In genomic region chr4:28812691-28813289, GRCm38 (mm10) we compare ENCODE assay signal across 8 mouse cellular contexts. TPM values are rescaled to one million over a fixed set of nuclear protein-coding genes. Genes with fewer than 3 reads are reported as not detected.
DNase-seq lines count a peak whose midpoint lies in the region; ATAC-seq and TF ChIP-seq lines count a peak whose summit lies in the region.

Epha7 (plus strand) TSS chr4:28813131.

- H3K4me3 ChIP-seq in embryonic facial prominence, embryonic 11.5 days (ENCODE audit: low read depth, low read length), result peak within 1 kb of the TSS; percentile 72
- peak within 1 kb of the TSS; percentile 80 for H3K4me3 ChIP-seq in intestine, postnatal 0 days (ENCODE audit: low read depth, low read length)
- H3K4me3 ChIP-seq in midbrain, embryonic 10.5 days, result peak within 1 kb of the TSS; percentile 88

- H3K9ac ChIP-seq in embryonic facial prominence, embryonic 11.5 days (replicated peaks; ENCODE audit: low read length), result peak within 1 kb of the TSS; percentile 95
- peak within 1 kb of the TSS; percentile 59 for H3K9ac ChIP-seq in intestine, postnatal 0 days (ENCODE audit: low read depth, low read length)

- no peaks in the 10 kb centered on the region for H3K27me3 ChIP-seq in embryonic facial prominence, embryonic 11.5 days (ENCODE audit: control insufficient read depth, insufficient read depth, low read length)
- H3K27me3 ChIP-seq in intestine, postnatal 0 days (replicated peaks; ENCODE audit: control insufficient read depth, insufficient read depth, low read length), result no peaks in the 10 kb centered on the region
- H3K27me3 ChIP-seq in midbrain, embryonic 10.5 days (ENCODE audit: low read depth, poor library complexity, severe bottlenecking), result peaks cover 22% of the 10 kb centered on the region

- intact Hi-C loops in left cerebral cortex, postnatal 36 days (cut with DNase I), result loop anchor here (5.0 to 10.0 kb wide), 3 partner anchors 120 to 1878 kb away; no protein-coding TSS in a partner anchor

- DNase-seq in adrenal gland, postnatal 36 days, result peak; percentile 98
- DNase-seq in embryonic facial prominence, embryonic 11.5 days (ENCODE audit: low spot score), result peak; percentile 99
- peak; percentile 37 for DNase-seq in gonadal fat pad, adult 2 months (ENCODE audit: low read depth)
- peak; percentile 94 to 95 for DNase-seq in left cerebral cortex, postnatal 36 days (ENCODE audit: low spot score in 2 of 2)
- DNase-seq in midbrain, embryonic 10.5 days (ENCODE audit: low spot score), result peak; percentile 98
- DNase-seq in right cerebral cortex, postnatal 4 days, result peak; percentile 94
- peak; percentile 95 for DNase-seq in yolk sac, embryonic 10.5 days (ENCODE audit: low spot score)

- peak within 1 kb of the TSS; percentile 82 for H3K4me2 ChIP-seq in embryonic facial prominence, embryonic 11.5 days (ENCODE audit: low read depth, low read length)
- H3K4me2 ChIP-seq in intestine, postnatal 0 days (replicated peaks; ENCODE audit: low read depth), result peak within 1 kb of the TSS; percentile 98

- H3K27ac ChIP-seq in embryonic facial prominence, embryonic 11.5 days (replicated peaks; ENCODE audit: low read depth, low read length), result peak within 1 kb of the TSS; percentile 94
- peak within 1 kb of the TSS; percentile 21; the same call in 1 of the 2 replicates for H3K27ac ChIP-seq in intestine, postnatal 0 days (ENCODE audit: low read depth, low read length)
- H3K27ac ChIP-seq in midbrain, embryonic 10.5 days (replicated peaks), result peak within 1 kb of the TSS; percentile 94

- WGBS in embryonic facial prominence, embryonic 11.5 days, result under 1% methylated on average over 48 of the region's 48 CpGs
- WGBS in intestine, postnatal 0 days, result under 1% methylated on average over 48 of the region's 48 CpGs
- WGBS in midbrain, embryonic 10.5 days, result under 1% methylated on average over 48 of the region's 48 CpGs

- H3K36me3 ChIP-seq in embryonic facial prominence, embryonic 11.5 days (replicated peaks; ENCODE audit: control insufficient read depth, insufficient read depth, low read depth, low read length), result no peaks in the 10 kb centered on the region
- no peaks in the 10 kb centered on the region for H3K36me3 ChIP-seq in intestine, postnatal 0 days (ENCODE audit: control insufficient read depth, insufficient read depth)
- no peaks in the 10 kb centered on the region for H3K36me3 ChIP-seq in midbrain, embryonic 10.5 days

- H3K4me1 ChIP-seq in embryonic facial prominence, embryonic 11.5 days (ENCODE audit: control insufficient read depth, insufficient read depth, low read length), result no peaks in the 10 kb centered on the region
- H3K4me1 ChIP-seq in intestine, postnatal 0 days (replicated peaks; ENCODE audit: control insufficient read depth, insufficient read depth, low read length), result no peaks in the 10 kb centered on the region; the same call in 1 of the 2 replicates
- peaks cover 27% of the 10 kb centered on the region for H3K4me1 ChIP-seq in midbrain, embryonic 10.5 days

- H3K9me3 ChIP-seq in embryonic facial prominence, embryonic 11.5 days (replicated peaks; ENCODE audit: control insufficient read depth, low read length), result no peaks in the 10 kb centered on the region
- no peaks in the 10 kb centered on the region for H3K9me3 ChIP-seq in intestine, postnatal 0 days (ENCODE audit: control insufficient read depth)
- no peaks in the 10 kb centered on the region for H3K9me3 ChIP-seq in midbrain, embryonic 10.5 days (replicated peaks)

- TF ChIP-seq CTCF in intestine, postnatal 0 days (IDR thresholded peaks at IDR 0.05; ENCODE audit: low read depth), result no peak

- peak; percentile 97 for ATAC-seq in embryonic facial prominence, embryonic 11.5 days (replicated peaks; ENCODE audit: insufficient number of reproducible peaks, low FRiP score, low TSS enrichment, low read depth)
- peak; percentile 99 for ATAC-seq in intestine, postnatal 0 days

RNA-seq across cellular contexts. Expression of gene Epha7, which starts in this region (rescaled TPM):
- total RNA-seq in adrenal gland, postnatal 36 days (2021), result 1 to 10 TPM; 2.0 to 2.9 TPM
- polyA plus RNA-seq in embryonic facial prominence, embryonic 11.5 days (2014; fragmentation: Nextera tagmentation; extraction: Ambion mirVana), result 56.6 and 57.9 TPM in 2 replicates
- polyA plus RNA-seq in gonadal fat pad, adult 2 months (2012; rRNA removed), result 0.05 and 0.08 TPM in 2 replicates
- 2.7 and 2.8 TPM in 2 replicates for polyA plus RNA-seq in intestine, postnatal 0 days (2015; fragmentation: Nextera tagmentation; extraction: Ambion mirVana)
- total RNA-seq in left cerebral cortex, postnatal 36 days (2021), result 10 to 100 TPM; 83.7 to 86.0 TPM
- 68.3 and 73.4 TPM in 2 replicates for polyA plus RNA-seq in midbrain, embryonic 10.5 days (2016; fragmentation: Nextera tagmentation; extraction: Ambion mirVana)

Comparison
In these comparisons a context has a peak if more than half of its experiments do, and no peak if none do; other contexts are left out.
1. Peak in every context shown above with its lines: DNase-seq, ATAC-seq, H3K4me3 ChIP-seq and H3K27ac ChIP-seq.
2. RNA of gene Epha7 (total RNA-seq): 83.7 to 86.0 TPM in left cerebral cortex, postnatal 36 days; 2.0 to 2.9 TPM in adrenal gland, postnatal 36 days; every median in the first group is over 10 times any median in the second.
3. RNA of gene Epha7 (polyA plus RNA-seq): 68.3 to 73.4 TPM in midbrain, embryonic 10.5 days and 56.6 to 57.9 TPM in embryonic facial prominence, embryonic 11.5 days; 2.7 to 2.8 TPM in intestine, postnatal 0 days and 0.05 to 0.08 TPM in gonadal fat pad, adult 2 months; every median in the first group is over 10 times any median in the second.
4. Peak in DNase-seq in gonadal fat pad, adult 2 months; RNA of the gene not detected or under 1 TPM.
5. DNase-seq: peak in every context shown above with its lines; median percentile 99 in embryonic facial prominence, embryonic 11.5 days; 98 in adrenal gland, postnatal 36 days; 98 in midbrain, embryonic 10.5 days; 95 in yolk sac, embryonic 10.5 days; 94 in left cerebral cortex, postnatal 36 days; 94 in right cerebral cortex, postnatal 4 days; 37 in gonadal fat pad, adult 2 months.
6. H3K27ac ChIP-seq: peak in every context shown above with its lines; median percentile 94 in embryonic facial prominence, embryonic 11.5 days; 94 in midbrain, embryonic 10.5 days; 21 in intestine, postnatal 0 days.